Mouse (Mus musculus) kidney, adult 2 months (tissue): Measurements from ENCODE around the gene Aanat.

Source experiments
- CTCF ChIP-seq: fragments of 200-500 bp; conservative IDR thresholded peaks from 2 replicates; pipeline ENCODE4 v1.5.1; 2011; ENCODE audit warnings: low read depth, mild to moderate bottlenecking, control low read depth, low read length, moderate library complexity, mixed read lengths; ENCODE audit not compliant: insufficient read depth, insufficient read length
- POLR2A ChIP-seq: fragments of 200-500 bp; IDR thresholded peaks from one replicate; pipeline ENCODE4 v1.6.1; 2011; ENCODE audit warnings: low read depth, low read length, control low read depth

- peak; percentile 61 for TF ChIP-seq CTCF
- TF ChIP-seq POLR2A, result no peak
Observed at GRCm38 (mm10) chr11:116625081-116626000, 39.1 kb downstream of the Aanat start.
